Mouse (Mus musculus): ENCODE results near the gene Agbl1. TPM values are rescaled to one million over a fixed set of nuclear protein-coding genes. Genes with fewer than 3 reads are reported as not detected.
"Not testable (repeated sequence)": the region's sequence is repeated elsewhere in the genome, so short reads cannot be mapped to it uniquely, and the experiment has no call there.

Gene Agbl1
- polyA plus RNA-seq, 1 experiment from 2014 or later: not detected

GRCm38 (mm10) chr7:76244839-76245238, 15.2 kb downstream of the Agbl1 start:
- not testable (repeated sequence) for H3K9me3 ChIP-seq (replicated peaks; ENCODE audit: control insufficient read depth, low read length); H3K4me1 ChIP-seq (ENCODE audit: control insufficient read depth, insufficient read depth, low read length); H3K4me3 ChIP-seq (ENCODE audit: low read length); H3K9ac ChIP-seq (ENCODE audit: low read length); ATAC-seq (replicated peaks; ENCODE audit: extremely low read depth, insufficient read depth, low FRiP score); H3K4me2 ChIP-seq (ENCODE audit: low read depth, low read length); H3K27me3 ChIP-seq (ENCODE audit: control insufficient read depth, insufficient read depth, low read length); H3K27ac ChIP-seq (ENCODE audit: low read length); H3K36me3 ChIP-seq (ENCODE audit: control insufficient read depth, insufficient read depth)
- 92% methylated on average over 16 of the region's 18 CpGs for WGBS

GRCm38 (mm10) chr7:76275061-76275460, 45.4 kb downstream of the Agbl1 start:
- Histone ChIP-seq H3K27ac (ENCODE audit: low read length) (no peak overlapping the region), H3K4me3 (ENCODE audit: low read length) (no peak overlapping the region)
- ATAC-seq (replicated peaks; ENCODE audit: extremely low read depth, insufficient read depth, low FRiP score): no peak

GRCm38 (mm10) chr7:76282831-76283230, 53.1 kb downstream of the Agbl1 start:
- Histone ChIP-seq H3K4me1 (ENCODE audit: control insufficient read depth, insufficient read depth, low read length) (no peaks in the 10 kb centered on the region), H3K4me2 (ENCODE audit: low read depth, low read length) (no peak overlapping the region), H3K27me3 (ENCODE audit: control insufficient read depth, insufficient read depth, low read length) (no peaks in the 10 kb centered on the region), H3K27ac (ENCODE audit: low read length) (no peak overlapping the region), H3K36me3 (ENCODE audit: control insufficient read depth, insufficient read depth) (no peaks in the 10 kb centered on the region), H3K4me3 (ENCODE audit: low read length) (no peak overlapping the region), H3K9me3 (replicated peaks; ENCODE audit: control insufficient read depth, low read length) (no peaks in the 10 kb centered on the region), H3K9ac (ENCODE audit: low read length) (no peak overlapping the region)
- WGBS: 55% methylated on average over 2 of the region's 2 CpGs
- no peak for ATAC-seq (replicated peaks; ENCODE audit: extremely low read depth, insufficient read depth, low FRiP score)

More at GRCm38 (mm10) chr7:76275061-76275460, 45.4 kb downstream of the Agbl1 start:
- H3K4me1 ChIP-seq (ENCODE audit: control insufficient read depth, insufficient read depth, low read length): no peaks in the 10 kb centered on the region
- H3K9ac ChIP-seq (ENCODE audit: low read length): no peak overlapping the region
- H3K9me3 ChIP-seq (replicated peaks; ENCODE audit: control insufficient read depth, low read length): no peaks in the 10 kb centered on the region
- H3K27me3 ChIP-seq (ENCODE audit: control insufficient read depth, insufficient read depth, low read length): no peaks in the 10 kb centered on the region
- H3K4me2 ChIP-seq (ENCODE audit: low read depth, low read length): no peak overlapping the region
- H3K36me3 ChIP-seq (ENCODE audit: control insufficient read depth, insufficient read depth): no peaks in the 10 kb centered on the region

- Histone ChIP-seq H3K27me3 (ENCODE audit: control insufficient read depth, insufficient read depth, low read length) (no peaks in the 10 kb centered on the region), H3K9ac (ENCODE audit: low read length) (no peak overlapping the region), H3K27ac (ENCODE audit: low read length) (no peak overlapping the region), H3K4me2 (ENCODE audit: low read depth, low read length) (no peak overlapping the region), H3K9me3 (replicated peaks; ENCODE audit: control insufficient read depth, low read length) (no peaks in the 10 kb centered on the region), H3K4me3 (ENCODE audit: low read length) (no peak overlapping the region), H3K36me3 (ENCODE audit: control insufficient read depth, insufficient read depth) (no peaks in the 10 kb centered on the region), H3K4me1 (ENCODE audit: control insufficient read depth, insufficient read depth, low read length) (no peaks in the 10 kb centered on the region)
- WGBS: 76% methylated on average over 3 of the region's 3 CpGs
- no peak for ATAC-seq (replicated peaks; ENCODE audit: extremely low read depth, insufficient read depth, low FRiP score)
Measured at GRCm38 (mm10) chr7:76287531-76287930, 57.8 kb downstream of the Agbl1 start.

- no peak for ATAC-seq (replicated peaks; ENCODE audit: extremely low read depth, insufficient read depth, low FRiP score)
Measured at GRCm38 (mm10) chr7:76321866-76322553, 92.3 kb downstream of the Agbl1 start.

GRCm38 (mm10) chr7:76326091-76326490, 96.4 kb downstream of the Agbl1 start:
- 46% methylated on average over 2 of the region's 2 CpGs for WGBS
- H3K9ac ChIP-seq (ENCODE audit: low read length): no peak overlapping the region
- no peaks in the 10 kb centered on the region for H3K36me3 ChIP-seq (ENCODE audit: control insufficient read depth, insufficient read depth)
- no peak overlapping the region for H3K27ac ChIP-seq (ENCODE audit: low read length)
- no peaks in the 10 kb centered on the region for H3K9me3 ChIP-seq (replicated peaks; ENCODE audit: control insufficient read depth, low read length)
- ATAC-seq (replicated peaks; ENCODE audit: extremely low read depth, insufficient read depth, low FRiP score): no peak
- no peak overlapping the region for H3K4me2 ChIP-seq (ENCODE audit: low read depth, low read length)
- no peaks in the 10 kb centered on the region for H3K4me1 ChIP-seq (ENCODE audit: control insufficient read depth, insufficient read depth, low read length)
- H3K27me3 ChIP-seq (ENCODE audit: control insufficient read depth, insufficient read depth, low read length): no peaks in the 10 kb centered on the region
- H3K4me3 ChIP-seq (ENCODE audit: low read length): no peak overlapping the region

More at GRCm38 (mm10) chr7:76321866-76322553, 92.3 kb downstream of the Agbl1 start:
- 62% methylated on average over 4 of the region's 4 CpGs for WGBS
- no peaks in the 10 kb centered on the region for H3K36me3 ChIP-seq (ENCODE audit: control insufficient read depth, insufficient read depth)
- no peak overlapping the region for H3K9ac ChIP-seq (ENCODE audit: low read length)
- H3K27ac ChIP-seq (ENCODE audit: low read length): no peak overlapping the region
- no peak overlapping the region for H3K4me2 ChIP-seq (ENCODE audit: low read depth, low read length)
- no peaks in the 10 kb centered on the region for H3K27me3 ChIP-seq (ENCODE audit: control insufficient read depth, insufficient read depth, low read length)
- no peak overlapping the region for H3K4me3 ChIP-seq (ENCODE audit: low read length)
- no peaks in the 10 kb centered on the region for H3K9me3 ChIP-seq (replicated peaks; ENCODE audit: control insufficient read depth, low read length)
- H3K4me1 ChIP-seq (ENCODE audit: control insufficient read depth, insufficient read depth, low read length): no peaks in the 10 kb centered on the region

- no peak overlapping the region for H3K4me2 ChIP-seq (ENCODE audit: low read depth, low read length)
- H3K4me3 ChIP-seq (ENCODE audit: low read length): no peak overlapping the region
- ATAC-seq (replicated peaks; ENCODE audit: extremely low read depth, insufficient read depth, low FRiP score): no peak
- WGBS: 84% methylated on average over 4 of the region's 4 CpGs
- H3K36me3 ChIP-seq (ENCODE audit: control insufficient read depth, insufficient read depth): no peaks in the 10 kb centered on the region
- H3K9me3 ChIP-seq (replicated peaks; ENCODE audit: control insufficient read depth, low read length): no peaks in the 10 kb centered on the region
- H3K27ac ChIP-seq (ENCODE audit: low read length): no peak overlapping the region
- no peak overlapping the region for H3K9ac ChIP-seq (ENCODE audit: low read length)
- H3K4me1 ChIP-seq (ENCODE audit: control insufficient read depth, insufficient read depth, low read length): no peaks in the 10 kb centered on the region
- no peaks in the 10 kb centered on the region for H3K27me3 ChIP-seq (ENCODE audit: control insufficient read depth, insufficient read depth, low read length)
Measured at GRCm38 (mm10) chr7:76339308-76339707, 109.6 kb downstream of the Agbl1 start.

GRCm38 (mm10) chr7:76341601-76342000, 111.9 kb downstream of the Agbl1 start:
- no peaks in the 10 kb centered on the region for H3K9me3 ChIP-seq (replicated peaks; ENCODE audit: control insufficient read depth, low read length)
- H3K4me2 ChIP-seq (ENCODE audit: low read depth, low read length): no peak overlapping the region
- no peaks in the 10 kb centered on the region for H3K27me3 ChIP-seq (ENCODE audit: control insufficient read depth, insufficient read depth, low read length)
- 91% methylated on average over 1 of the region's 1 CpGs for WGBS
- ATAC-seq (replicated peaks; ENCODE audit: extremely low read depth, insufficient read depth, low FRiP score): no peak
- H3K9ac ChIP-seq (ENCODE audit: low read length): no peak overlapping the region
- no peaks in the 10 kb centered on the region for H3K4me1 ChIP-seq (ENCODE audit: control insufficient read depth, insufficient read depth, low read length)
- no peak overlapping the region for H3K27ac ChIP-seq (ENCODE audit: low read length)
- H3K4me3 ChIP-seq (ENCODE audit: low read length): no peak overlapping the region
- H3K36me3 ChIP-seq (ENCODE audit: control insufficient read depth, insufficient read depth): no peaks in the 10 kb centered on the region

GRCm38 (mm10) chr7:76353469-76353868, 123.8 kb downstream of the Agbl1 start:
- ATAC-seq (replicated peaks; ENCODE audit: extremely low read depth, insufficient read depth, low FRiP score): no peak
- no peak overlapping the region for H3K4me2 ChIP-seq (ENCODE audit: low read depth, low read length)
- no peak overlapping the region for H3K27ac ChIP-seq (ENCODE audit: low read length)
- no peaks in the 10 kb centered on the region for H3K9me3 ChIP-seq (replicated peaks; ENCODE audit: control insufficient read depth, low read length)
- H3K4me3 ChIP-seq (ENCODE audit: low read length): no peak overlapping the region
- 45% methylated on average over 10 of the region's 10 CpGs for WGBS
- no peaks in the 10 kb centered on the region for H3K36me3 ChIP-seq (ENCODE audit: control insufficient read depth, insufficient read depth)
- H3K4me1 ChIP-seq (ENCODE audit: control insufficient read depth, insufficient read depth, low read length): no peaks in the 10 kb centered on the region
- H3K27me3 ChIP-seq (ENCODE audit: control insufficient read depth, insufficient read depth, low read length): no peaks in the 10 kb centered on the region
- H3K9ac ChIP-seq (ENCODE audit: low read length): no peak overlapping the region

All from heart, embryonic 16.5 days (tissue).